Comparison of ENCODE assay signal across 9 mouse cellular contexts in the genomic region with DNA sequence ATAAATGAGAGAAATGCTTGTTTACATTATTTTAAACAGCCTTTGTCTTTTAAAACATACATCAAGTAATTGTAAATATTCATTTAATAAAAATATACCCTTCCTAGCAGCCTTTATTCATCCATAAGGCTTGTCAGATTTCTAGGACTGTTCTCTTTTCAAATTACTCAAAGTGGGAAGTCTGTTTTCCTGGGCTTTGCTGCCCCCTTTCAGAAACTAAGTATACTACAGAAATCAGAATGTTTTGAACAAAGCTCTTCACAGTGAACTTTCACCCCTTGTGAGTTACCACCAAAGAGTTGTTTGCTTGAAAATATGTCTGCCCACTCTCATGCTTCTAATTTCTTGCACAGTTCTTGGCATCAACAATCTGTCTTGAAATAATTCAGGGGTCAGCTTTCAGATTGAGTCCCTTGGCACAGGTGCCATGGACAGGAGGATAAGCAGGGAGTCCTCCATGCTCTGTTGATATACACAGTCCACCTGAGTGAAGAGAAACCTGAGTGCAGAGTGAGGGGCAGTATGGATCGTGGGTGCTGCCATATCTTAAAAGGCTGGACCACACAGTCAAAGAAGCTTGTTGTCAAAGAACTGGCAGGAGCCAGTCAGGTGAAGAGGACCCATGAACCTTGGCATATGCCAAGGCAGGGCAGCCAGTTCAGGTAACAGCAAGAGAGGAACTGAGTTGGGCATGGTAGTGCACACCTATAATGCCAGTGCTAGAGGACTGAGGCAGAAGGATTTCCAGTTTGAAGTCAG. TPM values are rescaled to one million over a fixed set of nuclear protein-coding genes. Genes with fewer than 3 reads are reported as not detected.
A peak's percentile ranks its signal among the peaks of the same experiment; 100 is the strongest.
DNase-seq lines count a peak whose midpoint lies in the region; ATAC-seq and TF ChIP-seq lines count a peak whose summit lies in the region.
"Had no signal": no experiment of that assay in that cellular context is flagged by ENCODE, and none has a peak within 500 bp of the region (broad histone marks: within the 10 kb centered on the region; RNA-seq: fewer than 3 reads in every experiment).

No protein-coding gene starts in this region.

- H3K36me3 ChIP-seq in thymus, adult 2 months (ENCODE audit: control insufficient read depth, insufficient read depth, low read length), result peaks cover 5% of the 10 kb centered on the region
- peaks cover 9% of the 10 kb centered on the region; the same call in 1 of the 2 replicates for H3K36me3 ChIP-seq in midbrain, embryonic 14.5 days (ENCODE audit: control insufficient read depth, insufficient read depth, low read length)

- WGBS in thymus, adult 2 months, result 77% methylated on average over 1 of the region's 1 CpGs
- WGBS in midbrain, embryonic 14.5 days, result 68% methylated on average over 1 of the region's 1 CpGs

- DNase-seq in gastrocnemius, adult 18-20 months (ENCODE audit: low spot score), result peak; percentile 19
- no peak for DNase-seq in gastrocnemius, postnatal 36 days
- peak; percentile 19 for DNase-seq in thymus, postnatal 14 days
- DNase-seq in thymus, adult 2 months, result no peak
- peak; percentile 56 for DNase-seq in induced T-regulatory cell, adult 2 months (ENCODE audit: low read depth)
- DNase-seq in midbrain, embryonic 14.5 days, result peak; percentile 78
- DNase-seq in urinary bladder, postnatal 4 days (ENCODE audit: low spot score in 2 of 2), result no peak
- DNase-seq in thymus, postnatal 36 days, result no peak

- H3K4me3 ChIP-seq in thymus, adult 2 months (ENCODE audit: control insufficient read depth, insufficient read depth, low read length), result no peak overlapping the region
- H3K4me3 ChIP-seq in midbrain, embryonic 14.5 days (replicated peaks; ENCODE audit: low read depth, low read length), result no peak overlapping the region
- H3K4me3 ChIP-seq: heart, embryonic 13.5 days had no signal

- H3K9me3 ChIP-seq in midbrain, embryonic 14.5 days (ENCODE audit: control insufficient read depth, low read length), result no peaks in the 10 kb centered on the region
- H3K9me3 ChIP-seq: heart, embryonic 13.5 days had no signal

- no peak; the same call in 1 of the 2 replicates for ATAC-seq in midbrain, embryonic 14.5 days (ENCODE audit: low FRiP score, low TSS enrichment)

- no peak for TF ChIP-seq POLR2A in thymus, adult 2 months (IDR thresholded peaks at IDR 0.05; ENCODE audit: control insufficient read depth, extremely low read depth, insufficient read depth, low read length, poor library complexity)

- H3K27me3 ChIP-seq in thymus, adult 2 months (ENCODE audit: control insufficient read depth, insufficient read depth, low read length), result no peaks in the 10 kb centered on the region
- no peaks in the 10 kb centered on the region for H3K27me3 ChIP-seq in midbrain, embryonic 14.5 days (ENCODE audit: control insufficient read depth, insufficient read depth, low read length)
- H3K27me3 ChIP-seq: heart, embryonic 13.5 days had no signal

- H3K4me2 ChIP-seq in midbrain, embryonic 14.5 days (ENCODE audit: low read length), result no peak overlapping the region
- H3K4me2 ChIP-seq: heart, embryonic 13.5 days had no signal

- no peak overlapping the region for H3K27ac ChIP-seq in thymus, adult 2 months (ENCODE audit: control insufficient read depth, insufficient read depth, low read length)
- no peak overlapping the region for H3K27ac ChIP-seq in midbrain, embryonic 14.5 days (replicated peaks; ENCODE audit: low read depth, low read length)
- H3K27ac ChIP-seq: heart, embryonic 13.5 days had no signal

- intact Hi-C loops in gastrocnemius, postnatal 36 days (cut with DNase I), result no loop called here

- no peaks in the 10 kb centered on the region for H3K4me1 ChIP-seq in thymus, adult 2 months (replicated peaks; ENCODE audit: control insufficient read depth, insufficient read depth, low read length)
- H3K4me1 ChIP-seq in midbrain, embryonic 14.5 days (ENCODE audit: control insufficient read depth, insufficient read depth, low read length), result no peaks in the 10 kb centered on the region
- H3K4me1 ChIP-seq: heart, embryonic 13.5 days had no signal

- no peak overlapping the region for H3K9ac ChIP-seq in midbrain, embryonic 14.5 days (replicated peaks; ENCODE audit: low read length)
- H3K9ac ChIP-seq: heart, embryonic 13.5 days had no signal

- TF ChIP-seq CTCF in thymus, adult 2 months (IDR thresholded peaks at IDR 0.05; ENCODE audit: borderline replicate concordance, control insufficient read depth, extremely low read depth, insufficient read depth, low read length, poor library complexity), result no peak

RNA-seq across cellular contexts. Expression of a gene that starts 47.9 kb away (rescaled TPM):
- total RNA-seq in gastrocnemius, adult 18-20 months (2021), result 10 to 100 TPM; 43.8 to 45.8 TPM
- 10 to 100 TPM; 46.0 to 51.8 TPM for total RNA-seq in gastrocnemius, postnatal 36 days (2021)
- 90.6 and 110 TPM in 2 replicates for polyA plus RNA-seq in thymus, adult 2 months (2012; rRNA removed)
- polyA plus RNA-seq in midbrain, embryonic 14.5 days (2014; fragmentation: Nextera tagmentation; extraction: Ambion mirVana), result 339 and 395 TPM in 2 replicates

RNA-seq across cellular contexts. Expression of a gene that starts 53.2 kb away (rescaled TPM):
- total RNA-seq in gastrocnemius, adult 18-20 months (2021), result 1 to 10 TPM; 5.0 to 6.5 TPM
- total RNA-seq in gastrocnemius, postnatal 36 days (2021), result 1 to 10 TPM; 5.1 to 6.2 TPM
- 92.6 and 92.9 TPM in 2 replicates for polyA plus RNA-seq in thymus, adult 2 months (2012; rRNA removed)
- polyA plus RNA-seq in midbrain, embryonic 14.5 days (2014; fragmentation: Nextera tagmentation; extraction: Ambion mirVana), result 37.0 and 39.1 TPM in 2 replicates

Comparison
In these comparisons a context has a peak if more than half of its experiments do, and no peak if none do; other contexts are left out.
1. DNase-seq: peak in gastrocnemius, adult 18-20 months (single experiment), thymus, postnatal 14 days (single experiment), induced T-regulatory cell, adult 2 months (single experiment) and midbrain, embryonic 14.5 days (single experiment); none in gastrocnemius, postnatal 36 days (0 of 2), thymus, adult 2 months (single experiment), urinary bladder, postnatal 4 days (0 of 2) and thymus, postnatal 36 days (0 of 2).